Mouse (Mus musculus) ES-CJ7 (cell line): ENCODE data around the gene Mrpl2.
A peak's percentile ranks its signal among the peaks of the same experiment; 100 is the strongest.

Source experiments
- DNase-seq: peaks from one replicate; pipeline ENCODE4 v3.0.0; 2011; ENCODE audit warnings: low read depth, low spot score

The Mrpl2 gene

DNA sequence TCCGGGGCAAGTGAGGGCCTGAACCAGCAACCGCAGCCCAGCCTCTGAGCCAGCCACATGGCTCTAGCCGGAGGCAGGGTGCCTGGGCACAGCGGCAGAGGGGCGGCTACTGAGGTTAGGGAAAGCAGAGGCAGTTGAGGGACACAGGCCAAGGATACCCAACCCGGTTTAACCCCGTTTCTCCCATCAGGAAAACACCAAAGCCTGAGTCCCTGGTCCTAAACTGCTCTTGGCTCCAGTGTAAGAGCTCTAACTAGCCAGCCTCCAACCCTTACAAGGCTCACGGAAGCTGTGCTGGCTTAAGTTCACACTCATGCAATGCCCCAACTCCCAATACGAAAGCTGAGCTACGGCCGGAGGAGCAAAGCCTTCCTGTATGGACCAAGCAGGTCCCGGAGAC, 21.4 kb upstream of the Mrpl2 start:
- DNase-seq, result no peak

DNA sequence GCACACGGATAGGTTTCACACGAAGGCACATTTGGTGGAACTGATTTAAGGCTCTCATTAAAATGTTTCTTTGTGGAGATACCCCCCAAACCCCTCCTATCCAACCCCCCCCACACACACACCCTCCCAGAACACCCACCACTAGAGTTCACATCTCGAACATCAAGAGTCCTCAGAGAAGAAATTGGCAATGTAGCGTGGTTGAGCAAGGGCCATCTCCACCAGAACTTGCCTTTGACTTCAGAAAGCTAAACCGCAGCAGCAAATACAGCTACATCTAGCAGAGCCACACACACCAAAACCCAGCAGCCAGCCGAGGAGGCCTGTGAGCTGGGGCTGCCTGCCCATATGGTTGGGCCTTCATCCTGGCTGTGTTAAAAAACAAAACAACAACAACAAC, 18.6 kb upstream of the Mrpl2 start:
- no peak for DNase-seq

DNA sequence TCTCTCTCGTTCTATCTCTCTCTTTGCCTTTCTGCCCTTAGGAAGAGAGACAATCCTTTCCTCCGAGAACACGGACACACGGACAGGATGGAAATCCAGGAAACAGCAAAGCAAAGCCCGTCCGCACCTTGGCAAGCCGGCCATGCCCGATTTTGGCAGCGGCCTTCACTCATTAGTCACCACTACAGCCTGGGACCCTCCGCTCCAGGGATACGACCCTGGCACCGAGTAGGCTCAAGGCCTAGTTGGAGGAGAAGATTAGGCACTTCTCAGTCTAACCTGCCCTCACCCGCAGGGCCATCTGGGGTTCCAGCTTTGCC, 17.6 kb upstream of the Mrpl2 start:
- no peak for DNase-seq

DNA sequence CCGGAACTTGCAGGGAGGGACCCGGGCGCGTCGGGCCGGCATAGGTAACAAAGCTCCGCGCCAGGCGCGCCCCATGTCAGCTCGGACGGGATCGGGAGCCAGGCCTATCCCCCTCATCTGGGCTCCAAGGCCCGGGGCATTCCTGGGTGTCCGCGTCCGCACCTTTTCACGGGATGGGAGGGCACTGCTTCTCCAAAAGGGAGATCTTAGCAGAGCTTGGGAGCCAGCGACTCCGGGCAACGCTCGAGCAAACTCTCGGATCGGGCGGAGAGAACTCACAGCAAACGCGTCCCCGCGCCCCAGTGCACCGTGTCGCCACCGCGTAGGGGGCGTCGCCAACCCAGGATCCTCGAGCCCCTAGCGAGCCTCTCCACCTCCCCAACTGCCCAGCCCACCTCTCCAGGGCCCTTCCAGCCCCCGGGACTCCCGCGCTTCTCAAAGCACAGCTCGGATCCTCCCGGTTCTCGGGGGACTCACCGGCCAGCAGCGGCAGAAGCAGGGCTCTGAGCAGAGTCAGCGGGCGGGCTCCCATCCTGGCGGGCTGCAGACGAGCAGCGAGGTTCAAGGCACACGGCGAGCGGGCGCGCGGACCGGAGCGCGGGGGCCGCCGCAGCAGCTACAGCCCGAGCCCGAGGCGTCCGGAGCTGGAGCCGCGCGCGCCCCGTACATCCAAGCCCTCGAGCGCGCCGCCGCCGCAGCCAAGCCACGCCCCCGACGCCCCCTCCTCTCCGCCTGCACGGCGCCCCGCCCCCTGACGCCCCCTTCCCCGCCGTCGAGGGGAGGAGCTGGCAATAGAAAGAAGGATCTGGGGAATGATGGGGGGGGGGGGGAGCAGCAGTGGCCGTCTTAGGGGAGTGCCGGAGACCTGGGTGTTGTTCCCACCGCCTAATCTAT, 17.0 kb upstream of the Mrpl2 start, which contains the start of gene Ptk7:
Ptk7 (minus strand) TSS at position 714 of the 894 bp plus-strand sequence.
- no peak for DNase-seq

DNA sequence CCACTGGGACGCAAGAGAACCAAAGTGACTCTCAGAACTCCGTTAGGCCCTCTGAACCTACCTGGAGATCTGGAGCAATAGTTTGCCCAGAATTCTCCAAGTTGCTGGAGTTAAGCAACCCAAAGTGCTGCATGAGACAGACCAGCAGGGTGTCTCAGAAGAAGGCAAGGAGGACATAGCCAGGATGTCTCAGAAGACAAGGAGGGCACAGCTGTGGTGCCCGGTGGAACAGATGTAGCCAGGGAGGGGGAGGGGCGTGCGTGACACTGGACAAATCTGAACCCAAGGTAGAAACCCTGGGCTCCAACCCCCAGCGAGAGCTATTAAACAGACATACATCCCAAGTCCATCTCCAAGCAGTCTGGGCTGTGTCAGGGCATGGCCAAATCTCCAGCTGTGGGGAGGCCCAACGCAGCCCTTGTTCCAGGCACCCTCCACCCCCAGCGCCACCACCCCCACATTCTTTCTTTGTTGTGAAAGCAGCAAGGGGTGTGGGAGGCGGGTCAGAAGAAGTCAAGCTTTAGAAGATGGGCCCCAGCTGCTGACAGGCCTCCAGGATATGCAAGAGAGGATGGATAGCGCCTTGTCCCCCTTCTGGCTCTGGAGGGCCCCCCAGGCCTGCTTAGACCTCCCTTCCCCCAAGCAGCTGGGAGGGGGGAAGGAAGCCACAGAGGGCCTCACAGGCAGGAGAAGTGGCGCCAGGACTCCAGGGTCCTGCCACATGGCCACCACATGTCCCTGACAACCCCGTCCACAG, 16.2 kb upstream of the Mrpl2 start:
- peak; percentile 79 for DNase-seq

DNA sequence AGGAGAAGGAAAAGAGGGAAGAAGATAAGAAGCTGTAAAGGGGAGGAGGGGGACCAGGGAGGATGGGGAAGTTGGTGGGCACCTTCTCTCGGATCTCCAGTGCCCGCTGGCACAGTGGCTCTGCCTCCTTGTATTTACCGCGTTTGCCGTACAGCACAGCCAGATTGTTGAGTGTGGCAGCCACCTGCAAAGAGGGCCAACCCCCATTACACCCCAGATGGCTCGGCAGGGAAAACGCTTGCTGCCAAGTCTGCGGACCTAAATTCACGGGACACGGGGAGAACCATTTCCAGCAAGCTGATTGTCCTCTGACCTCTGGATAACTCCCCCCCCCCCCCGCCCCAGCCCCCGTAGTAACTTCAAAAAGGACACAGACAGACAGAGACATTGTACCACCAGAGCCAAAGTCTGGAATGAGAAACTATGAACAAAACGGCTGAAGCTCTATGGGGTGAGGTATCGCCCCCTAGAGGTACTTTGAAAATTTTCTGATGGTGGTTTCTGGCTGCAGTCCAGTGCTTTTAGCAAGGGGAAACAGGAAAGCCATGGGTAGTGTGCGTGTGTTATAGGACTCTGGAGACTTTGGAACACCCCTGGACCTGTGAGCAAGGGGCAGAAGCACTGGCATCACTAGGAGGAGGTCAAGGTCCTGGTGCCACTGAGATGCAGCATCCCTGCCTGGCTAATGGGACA, 9.1 kb upstream of the Mrpl2 start:
- DNase-seq, result peak; percentile 63

DNA sequence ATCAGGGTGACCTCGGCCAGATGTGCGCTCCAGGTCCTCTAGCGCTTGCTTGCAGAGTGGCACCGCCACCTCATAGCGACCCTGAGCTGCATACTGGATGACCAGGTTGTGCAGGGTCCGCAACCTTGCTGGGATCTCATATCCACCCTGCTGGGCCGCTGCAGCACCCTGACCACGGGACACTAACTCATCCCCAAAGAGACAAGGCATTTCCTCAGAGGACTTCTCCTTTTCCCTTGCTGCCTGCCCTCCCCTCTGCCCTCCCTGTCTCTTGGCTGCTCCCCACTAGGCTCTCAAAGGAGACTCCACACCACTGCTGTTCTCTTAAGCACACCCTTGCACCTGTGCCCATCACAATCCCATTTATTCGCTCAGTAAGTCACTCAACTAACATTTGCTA, 6.1 kb upstream of the Mrpl2 start:
- no peak for DNase-seq

DNA sequence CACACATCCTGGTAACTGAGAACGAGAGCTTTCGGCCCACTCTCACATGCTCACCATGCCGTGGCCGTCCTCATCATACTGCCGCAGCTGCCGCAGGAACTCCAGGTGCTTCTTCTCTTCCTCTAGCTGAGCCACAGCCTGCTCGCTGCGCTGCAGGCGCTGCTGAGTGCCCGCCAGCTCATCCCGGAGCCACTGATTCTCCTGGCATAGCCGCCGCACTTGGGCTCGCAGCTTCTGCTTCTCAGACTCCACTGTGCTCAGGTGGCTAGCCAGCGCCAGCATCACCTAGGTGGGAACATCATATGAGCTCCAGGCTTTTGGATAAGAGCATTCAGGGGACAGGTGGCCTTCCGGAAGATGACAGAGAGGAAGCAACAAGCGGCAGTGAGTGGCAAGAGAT, 4.0 kb upstream of the Mrpl2 start:
- no peak for DNase-seq

DNA sequence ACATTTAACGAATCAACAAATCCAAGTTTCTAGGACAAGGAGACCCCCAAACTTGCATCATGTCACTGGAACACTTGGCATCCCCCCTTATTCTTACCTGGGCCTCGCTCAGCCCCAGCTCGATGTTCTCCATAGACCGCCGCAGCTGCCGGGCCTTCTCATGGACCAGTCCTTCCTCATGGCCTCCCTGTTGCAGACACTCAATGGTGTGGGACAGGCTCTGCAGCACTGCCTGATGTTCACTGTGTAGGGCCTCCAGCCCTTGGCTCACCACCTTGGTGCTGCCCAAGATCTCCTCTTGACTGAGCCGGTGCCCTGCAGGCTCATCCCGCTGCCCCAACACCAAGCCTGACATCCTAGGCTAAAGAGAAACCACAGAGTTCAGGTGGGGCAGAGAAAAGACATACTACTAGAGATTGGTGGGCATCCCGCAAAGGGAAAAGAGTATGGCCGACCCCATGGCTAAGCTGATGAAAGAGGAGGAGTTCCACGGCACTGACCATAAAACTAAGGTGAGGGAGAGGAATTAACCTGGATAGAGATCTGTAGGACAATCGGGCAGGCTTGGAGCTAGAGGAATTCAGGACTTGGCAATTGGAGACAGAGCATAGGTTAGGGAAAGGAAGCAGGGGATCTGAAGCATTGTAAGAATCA, 1.8 kb upstream of the Mrpl2 start:
- no peak for DNase-seq

DNA sequence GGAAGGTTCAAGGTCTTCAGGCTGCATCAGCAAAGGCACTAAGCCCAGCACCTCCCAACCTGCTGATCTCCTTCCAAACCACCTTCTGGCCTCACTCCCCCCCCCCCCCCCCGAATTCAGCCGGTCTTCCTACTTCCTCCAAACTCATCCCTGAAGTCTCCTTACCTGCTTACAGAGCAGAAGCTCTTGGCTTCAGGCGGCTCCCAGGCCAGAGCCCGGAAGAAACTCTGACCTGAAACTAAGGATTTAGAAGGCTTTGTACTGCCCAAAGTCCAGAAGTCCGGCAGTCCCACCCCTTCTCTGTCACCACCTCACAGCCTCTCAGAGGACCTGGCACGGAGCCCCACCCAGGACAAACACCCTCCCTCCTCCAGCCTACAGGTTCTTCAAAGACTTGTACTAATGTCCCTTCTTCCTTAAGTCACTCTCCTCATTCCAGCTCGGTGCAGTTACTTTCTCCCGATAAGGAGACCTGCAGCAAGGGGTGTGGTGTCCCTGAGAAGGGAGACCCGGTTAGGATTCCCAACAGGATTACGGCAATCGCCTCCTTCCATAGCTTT, 1.0 kb upstream of the Mrpl2 start:
- no peak for DNase-seq

DNA sequence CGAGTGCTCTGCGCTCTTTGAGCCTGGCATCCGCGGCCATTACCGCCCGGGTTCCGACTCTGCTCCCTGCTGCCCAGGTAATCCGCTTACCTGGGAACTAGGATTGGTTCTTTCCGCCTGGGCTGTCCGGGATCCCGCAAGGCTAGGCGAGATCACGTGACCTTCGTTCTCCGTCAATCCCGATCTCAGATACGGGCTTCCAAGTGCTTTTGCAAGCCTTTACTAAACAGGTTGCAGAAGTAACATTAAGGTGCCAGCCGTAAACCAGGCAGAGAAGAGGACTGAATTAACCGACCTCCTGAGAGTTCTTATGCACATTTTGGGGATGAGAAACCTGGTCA, 263 bp downstream of the Mrpl2 start:
- DNase-seq, result peak; percentile 86

DNA sequence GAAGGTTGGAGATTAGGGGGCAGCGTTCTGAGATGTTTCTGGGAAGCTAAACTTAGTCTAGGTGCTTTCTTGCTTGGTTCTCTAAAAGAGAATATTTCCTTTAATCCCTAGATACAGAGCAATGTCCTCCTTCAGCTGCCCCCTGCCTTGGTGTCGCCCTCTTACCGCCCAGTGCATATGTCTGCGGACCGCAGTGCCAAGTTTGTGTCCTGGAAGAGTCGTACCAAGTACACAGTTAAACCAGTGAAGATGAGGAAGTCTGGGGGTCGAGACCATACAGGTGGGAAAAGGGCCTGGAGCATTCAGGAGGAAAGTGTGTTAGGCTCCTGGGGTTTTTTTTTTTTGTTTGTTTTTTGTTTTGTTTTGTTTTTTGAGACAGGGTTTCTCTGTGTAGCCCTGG, 1.2 kb downstream of the Mrpl2 start:
- no peak for DNase-seq

DNA sequence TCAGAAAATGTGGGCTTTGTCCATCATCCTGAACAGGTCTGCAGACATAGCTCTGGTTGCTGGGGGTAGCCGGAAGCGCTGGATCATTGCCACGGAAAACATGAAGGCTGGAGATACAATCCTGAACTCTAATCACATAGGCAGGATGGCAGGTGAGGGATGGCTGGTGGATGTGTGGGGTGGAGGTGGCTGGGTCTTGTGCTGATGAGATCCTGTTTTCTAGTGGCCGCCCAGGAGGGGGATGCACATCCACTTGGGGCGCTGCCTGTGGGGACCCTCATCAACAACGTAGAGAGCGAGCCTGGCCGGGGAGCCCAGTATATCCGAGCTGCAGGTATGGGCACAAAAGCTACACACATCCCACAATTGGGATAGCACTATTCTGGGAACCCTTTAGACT, 2.4 kb downstream of the Mrpl2 start:
- DNase-seq, result no peak

DNA sequence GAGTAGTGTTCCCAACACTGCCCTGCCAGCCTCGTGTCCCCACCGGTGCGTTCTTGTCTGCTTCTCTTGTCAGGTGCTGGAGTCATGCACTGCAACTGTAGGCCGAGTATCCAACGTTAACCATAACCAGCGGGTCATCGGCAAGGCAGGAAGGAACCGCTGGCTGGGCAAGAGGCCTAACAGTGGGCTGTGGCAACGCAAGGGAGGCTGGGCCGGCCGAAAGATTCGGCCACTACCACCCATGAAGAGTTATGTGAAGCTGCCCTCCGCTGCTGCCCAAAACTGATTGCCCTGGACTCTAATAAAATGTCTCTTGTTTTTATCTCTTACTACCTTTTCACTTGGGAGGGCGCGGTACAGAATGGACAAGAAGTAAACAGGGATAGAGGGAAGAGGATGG, 3.8 kb downstream of the Mrpl2 start:
- DNase-seq, result no peak

DNA sequence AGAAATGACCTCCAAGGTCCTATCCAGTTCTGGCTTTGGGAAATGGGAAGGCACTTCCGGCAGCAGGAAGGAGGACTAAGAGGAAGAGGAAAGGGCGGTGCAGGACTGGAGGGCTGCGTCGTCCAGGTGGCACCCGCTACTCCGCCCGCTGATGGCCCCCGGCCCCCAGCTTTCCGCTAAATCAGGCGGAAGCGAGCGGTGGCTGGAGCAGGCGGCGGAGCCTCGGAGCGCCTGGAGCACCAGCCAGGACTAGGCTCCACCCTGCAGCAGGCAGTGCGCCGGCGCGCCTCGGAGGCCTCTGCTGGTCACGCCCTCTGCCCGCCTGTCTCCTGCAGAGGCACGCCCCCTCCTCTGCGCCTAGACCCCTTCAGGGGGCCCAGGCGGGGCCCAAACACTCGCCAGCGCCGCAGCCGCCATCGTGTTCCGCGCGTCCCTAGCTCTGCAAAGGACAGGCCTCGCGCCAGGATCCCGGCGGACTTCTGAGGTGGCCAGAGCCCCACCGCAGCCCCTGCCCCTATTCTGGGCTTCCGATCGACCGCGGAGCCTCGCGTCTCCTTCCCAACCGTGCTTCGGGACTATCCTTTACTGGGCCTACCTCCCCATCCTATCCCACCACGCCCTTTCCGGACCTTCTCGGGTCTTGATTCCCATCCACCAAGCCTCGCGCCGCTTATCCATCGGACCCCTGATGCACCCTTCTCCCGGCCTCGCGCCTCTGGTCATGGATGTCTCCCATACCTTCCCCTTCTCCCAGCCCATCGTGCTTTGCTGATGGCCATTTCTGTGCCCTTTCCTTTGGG, 4.4 kb downstream of the Mrpl2 start, which contains the start of gene Cul7:
Cul7 (plus strand) TSS at position 106 of the 800 bp plus-strand sequence.
- peak; percentile 93 for DNase-seq

DNA sequence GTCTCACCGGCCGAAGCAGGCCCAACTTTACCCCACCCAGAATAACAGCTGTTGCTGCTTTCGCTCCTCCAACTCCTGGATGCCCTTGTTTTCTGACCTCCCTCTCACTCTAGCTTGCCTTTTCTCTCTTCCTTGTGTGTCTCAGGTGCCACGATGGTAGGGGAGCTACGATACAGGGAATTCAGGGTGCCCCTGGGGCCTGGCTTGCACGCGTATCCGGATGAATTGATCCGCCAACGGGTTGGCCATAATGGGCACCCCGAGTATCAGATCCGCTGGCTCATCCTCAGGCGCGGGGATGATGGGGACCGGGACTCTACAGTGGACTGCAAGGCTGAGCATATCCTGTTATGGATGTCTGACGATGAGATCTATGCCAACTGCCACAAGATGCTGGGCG, 5.3 kb downstream of the Mrpl2 start:
- no peak for DNase-seq

DNA sequence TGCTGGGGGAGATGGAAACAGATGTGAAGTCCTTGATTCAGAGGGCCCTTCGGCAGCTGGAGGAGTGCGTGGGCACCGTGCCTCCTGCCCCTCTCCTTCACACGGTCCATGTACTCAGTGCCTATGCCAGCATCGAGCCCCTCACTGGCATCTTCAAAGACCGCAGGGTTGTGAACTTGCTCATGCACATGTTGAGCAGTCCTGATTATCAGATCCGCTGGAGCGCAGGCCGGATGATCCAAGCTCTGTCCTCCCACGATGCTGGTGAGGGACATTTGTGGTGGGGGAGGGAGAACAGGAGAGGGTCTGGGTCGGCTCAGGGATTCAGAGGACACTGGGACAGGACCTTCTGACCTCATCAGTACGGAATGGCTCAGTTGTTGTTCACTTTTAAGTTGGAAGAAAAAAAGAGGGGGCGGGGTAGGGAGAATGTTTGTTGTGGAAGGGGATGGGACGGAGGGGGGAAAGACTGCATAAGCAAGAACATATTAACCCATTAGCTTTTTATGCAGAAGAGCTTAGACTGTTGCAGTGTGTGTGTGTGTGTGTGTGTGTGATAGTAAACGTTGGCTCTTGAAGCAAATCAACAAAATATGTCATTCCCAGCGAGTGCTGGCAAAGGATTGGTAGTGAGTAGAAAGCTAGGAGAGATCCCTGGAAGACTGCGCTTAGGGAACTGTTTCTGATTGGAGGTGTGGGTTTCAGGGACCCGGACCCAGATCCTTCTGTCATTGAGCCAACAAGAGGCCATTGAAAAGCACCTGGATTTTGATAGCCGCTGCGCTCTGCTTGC, 5.9 kb downstream of the Mrpl2 start:
- DNase-seq, result no peak

DNA sequence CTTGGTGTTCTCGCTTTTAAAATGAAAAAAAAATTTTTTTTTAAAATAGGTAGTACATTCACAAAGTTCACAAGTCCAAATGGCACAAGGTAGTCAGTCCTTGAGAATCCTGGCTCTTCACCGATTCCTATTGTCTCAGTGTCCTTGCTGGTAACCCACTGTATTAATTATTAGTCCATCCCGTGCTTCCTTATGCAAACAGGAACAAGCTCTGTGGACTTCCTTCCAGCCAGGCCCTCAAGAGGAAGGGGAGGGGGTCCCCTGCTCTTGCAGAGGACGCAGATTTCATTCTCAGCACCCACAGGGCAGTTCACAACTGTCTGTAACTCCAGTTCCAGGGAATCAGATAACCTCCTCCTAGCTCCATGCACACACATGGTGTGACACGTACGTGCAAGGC, 10.0 kb downstream of the Mrpl2 start:
- no peak for DNase-seq

DNA sequence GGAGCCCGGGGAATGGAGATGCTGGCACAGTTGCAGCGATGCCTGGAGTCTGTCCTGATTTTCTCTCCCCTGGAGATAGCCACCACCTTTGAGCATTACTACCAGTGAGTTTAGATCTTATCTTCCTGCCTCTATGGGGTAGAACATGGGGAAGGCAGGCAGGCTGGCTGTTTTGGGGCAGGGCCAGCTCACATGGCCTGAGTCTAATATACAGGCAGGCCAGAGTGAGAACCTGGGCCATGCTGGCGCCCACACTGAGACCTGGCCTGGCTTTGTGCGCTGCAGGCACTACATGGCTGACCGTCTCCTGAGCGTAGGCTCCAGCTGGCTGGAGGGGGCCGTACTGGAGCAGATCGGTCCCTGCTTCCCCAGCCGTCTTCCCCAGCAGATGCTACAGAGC, 15.3 kb downstream of the Mrpl2 start:
- no peak for DNase-seq

DNA sequence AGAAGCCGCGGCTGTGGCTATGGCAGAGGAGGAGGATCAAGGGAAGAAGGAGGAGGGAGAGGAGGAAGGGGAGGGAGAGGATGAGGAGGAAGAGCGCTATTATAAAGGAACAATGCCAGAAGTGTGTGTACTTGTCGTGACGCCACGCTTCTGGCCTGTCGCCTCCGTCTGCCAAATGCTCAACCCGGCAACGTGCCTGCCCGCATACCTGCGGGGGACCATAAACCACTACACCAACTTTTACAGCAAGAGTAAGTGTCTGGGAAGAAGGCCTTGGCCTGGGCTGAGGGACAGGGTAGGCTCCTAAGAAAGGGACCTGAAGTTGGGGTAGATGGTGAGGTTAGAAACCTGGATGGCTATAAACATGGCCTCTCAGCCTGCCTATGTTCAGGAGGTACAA, 16.0 kb downstream of the Mrpl2 start:
- no peak for DNase-seq
